Mouse (Mus musculus): ENCODE measurements around the gene Aldh1b1.

GRCm38 (mm10) chr4:45755881-45756280 lies 42.9 kb upstream of the Aldh1b1 start:
- TF ChIP-seq CTCF (IDR thresholded peaks at IDR 0.05; ENCODE audit: low read depth, low read length) (no peak), POLR2A (IDR thresholded peaks at IDR 0.05; ENCODE audit: extremely low read depth, insufficient read depth, low read length) (no peak)

Data from liver, adult 2 months (tissue).